Mouse (Mus musculus): Measurements from ENCODE around the gene Igf1r.

GRCm38 (mm10) chr7:68102456-68103177, 150.0 kb downstream of the Igf1r start:
- TF ChIP-seq TAL1 (IDR thresholded peaks at IDR 0.05; ENCODE audit: low read length) (no peak), GATA1 (IDR thresholded peaks at IDR 0.05; ENCODE audit: low read length) (no peak)
